Mouse (Mus musculus): Measurements from ENCODE around the gene Srsf12.

The Srsf12 gene

DNA sequence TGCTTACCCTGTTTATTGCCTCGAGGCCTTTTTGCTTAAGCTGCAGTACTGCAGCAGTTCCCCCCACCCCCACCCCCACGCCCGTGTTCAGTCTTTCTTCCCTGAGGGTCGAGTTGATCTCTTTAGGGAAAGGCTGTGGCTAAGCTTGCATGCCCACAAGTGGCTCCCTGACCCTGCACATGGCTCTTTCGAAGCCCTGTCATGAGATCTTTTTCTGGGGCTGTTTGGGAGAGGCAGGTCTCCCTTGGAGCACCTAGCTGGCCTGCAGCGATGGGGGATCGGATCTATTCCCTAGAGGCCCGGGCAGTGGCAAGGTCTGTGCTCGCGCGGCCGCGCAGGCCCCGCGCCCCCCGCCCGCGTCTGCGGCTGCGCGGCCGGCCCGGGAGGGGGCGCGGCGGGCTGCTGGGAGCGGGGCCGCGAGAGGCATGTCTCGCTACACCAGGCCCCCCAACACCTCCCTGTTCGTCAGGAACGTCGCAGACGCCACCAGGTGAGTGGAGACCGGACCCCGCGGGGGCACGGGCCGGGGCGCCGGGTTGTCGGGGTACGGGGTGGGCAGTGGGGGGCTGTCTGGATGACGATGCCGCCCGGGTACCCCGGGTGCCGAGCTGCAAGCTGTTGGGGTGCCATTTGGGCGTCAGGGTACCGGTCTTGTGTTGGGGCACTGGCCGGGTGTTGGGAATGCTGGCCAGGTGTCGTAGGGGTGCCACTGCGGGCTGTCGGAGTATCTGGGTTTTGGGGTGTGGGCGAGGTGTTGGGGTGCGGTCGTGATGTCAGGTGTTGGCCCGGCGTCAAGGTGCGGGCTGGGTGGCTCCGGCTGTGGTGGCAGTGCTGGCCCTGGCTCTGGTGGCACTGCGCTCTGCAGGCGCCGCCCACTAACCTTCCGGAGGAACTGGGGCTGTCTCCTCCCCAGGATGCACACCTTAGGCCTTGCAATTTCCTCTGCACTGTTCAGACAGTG, at the start of gene Srsf12:
Srsf12 (plus strand) TSS at position 111 of the 961 bp plus-strand sequence.
- WGBS = 2% methylated on average over 65 of the region's 65 CpGs

DNA sequence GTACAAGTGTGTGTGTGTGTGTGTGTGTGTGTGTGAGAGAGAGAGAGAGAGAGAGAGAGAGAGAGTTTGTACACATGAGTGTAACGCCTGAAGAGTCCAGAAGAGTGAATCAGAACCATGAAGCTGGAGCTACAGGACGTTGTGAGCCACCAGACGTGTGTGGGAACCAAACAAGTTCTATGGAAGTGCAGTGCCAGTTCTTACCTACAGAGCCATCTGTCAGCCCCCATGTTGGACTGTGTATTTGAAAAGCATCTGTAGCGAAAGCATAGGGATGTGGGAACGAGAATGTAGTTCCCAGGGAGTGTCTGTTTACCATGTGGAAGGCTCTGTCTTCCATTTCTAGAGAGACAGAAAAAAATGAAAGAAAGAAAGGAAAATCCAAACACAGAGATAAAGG, 25.3 kb upstream of the Srsf12 start:
- WGBS = 58% methylated on average over 5 of the region's 5 CpGs

DNA sequence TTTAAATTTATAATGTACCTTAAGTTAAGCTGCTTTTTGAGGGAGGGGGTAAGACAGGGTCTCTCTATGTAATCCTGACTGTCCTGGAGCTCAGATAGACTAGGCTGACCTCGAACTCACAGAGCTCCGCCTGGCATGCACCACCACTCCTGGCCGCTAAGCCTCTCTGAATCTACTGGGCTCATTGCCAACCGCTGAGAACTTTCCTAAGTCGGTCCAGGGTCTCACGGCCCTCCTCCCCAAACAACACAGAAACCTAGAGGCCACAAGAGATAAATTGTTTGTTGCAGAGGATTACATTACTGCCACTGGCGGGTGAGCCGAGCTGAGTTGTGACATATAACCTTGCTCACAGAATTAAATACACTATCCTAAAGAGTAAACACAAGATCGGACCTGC, 20.6 kb upstream of the Srsf12 start:
- 24% methylated on average over 9 of the region's 9 CpGs for WGBS

DNA sequence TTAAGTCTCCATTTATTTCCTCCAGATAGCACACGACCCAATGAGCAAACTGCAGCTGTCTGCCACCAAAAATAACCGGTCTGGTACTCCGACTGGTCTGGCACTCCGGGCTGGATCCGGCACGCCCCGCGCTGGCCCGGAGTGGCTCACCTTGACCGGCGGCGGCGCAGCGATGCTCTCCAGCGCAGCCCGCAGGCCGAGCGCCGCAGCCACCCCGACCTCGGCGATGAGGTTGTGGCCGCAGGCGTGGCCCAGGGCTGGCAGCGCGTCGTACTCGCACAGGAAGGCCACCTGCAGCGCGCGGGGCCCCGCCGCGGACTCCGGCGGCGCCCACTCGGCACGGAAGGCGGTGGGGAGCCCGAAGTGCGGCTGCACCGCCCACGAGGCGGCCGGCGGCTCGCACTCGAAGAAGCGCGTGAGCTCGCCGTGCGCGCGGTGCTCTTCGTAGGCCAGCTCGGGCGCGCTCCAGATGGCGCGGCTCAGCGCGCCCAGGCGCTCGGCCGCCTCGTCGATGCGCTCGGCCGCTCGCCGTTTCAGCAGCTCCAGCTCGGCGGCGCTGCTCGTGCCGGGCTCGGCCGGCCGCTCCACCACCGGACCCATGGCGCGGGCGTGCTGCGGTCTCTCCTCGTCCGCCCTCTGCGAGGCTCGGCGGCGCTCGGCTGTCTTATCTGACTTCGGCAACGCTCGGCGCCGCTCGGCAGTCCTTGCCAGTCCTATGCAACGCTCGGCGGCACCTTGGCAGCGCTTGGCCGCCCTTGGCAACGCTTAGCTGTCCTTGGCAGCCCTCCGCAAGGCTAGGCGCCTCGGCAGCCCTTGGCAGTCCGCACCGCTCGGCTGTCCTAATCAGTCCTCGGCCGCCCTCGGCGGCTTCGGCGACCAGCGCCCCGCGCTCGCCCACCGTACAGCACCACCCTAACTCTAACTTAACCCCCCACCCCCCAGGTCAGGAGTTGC, 19.7 kb upstream of the Srsf12 start:
- under 1% methylated on average over 123 of the region's 123 CpGs for WGBS

- 17% methylated on average over 6 of the region's 6 CpGs for WGBS
Observed at GRCm38 (mm10) chr4:33189735-33190036, 19.1 kb upstream of the Srsf12 start, which contains the start of gene Pm20d2. TSS of gene Pm20d2 (minus strand) at chr4:33189737.

GRCm38 (mm10) chr4:33198117-33198516, 10.7 kb upstream of the Srsf12 start:
- WGBS = 23% methylated on average over 2 of the region's 2 CpGs

- 19% methylated on average over 4 of the region's 4 CpGs for WGBS
Observed at GRCm38 (mm10) chr4:33204682-33205081, 4.1 kb upstream of the Srsf12 start.

- WGBS = 75% methylated on average over 2 of the region's 2 CpGs
Observed at GRCm38 (mm10) chr4:33207551-33207950, 1.2 kb upstream of the Srsf12 start.

DNA sequence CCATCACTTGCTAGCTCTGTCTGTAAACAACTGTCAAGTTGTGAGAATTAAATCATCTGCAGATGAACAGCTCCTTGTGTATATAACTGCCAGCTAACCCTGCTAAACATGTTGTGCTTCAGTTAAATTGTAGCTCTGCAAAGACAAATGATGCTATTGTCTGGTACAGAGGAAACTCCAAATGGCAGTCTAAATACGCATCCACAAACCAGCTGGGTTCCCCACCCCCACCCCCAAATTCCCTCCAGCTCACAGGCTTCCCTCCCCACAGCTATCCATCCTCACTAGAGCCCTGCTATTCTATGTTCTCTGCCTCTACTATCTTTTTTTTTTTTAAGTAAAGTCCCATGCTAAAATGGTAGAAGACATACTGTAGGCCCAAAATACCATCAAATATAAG, 13.1 kb downstream of the Srsf12 start:
- WGBS = 22% methylated on average over 1 of the region's 1 CpGs

DNA sequence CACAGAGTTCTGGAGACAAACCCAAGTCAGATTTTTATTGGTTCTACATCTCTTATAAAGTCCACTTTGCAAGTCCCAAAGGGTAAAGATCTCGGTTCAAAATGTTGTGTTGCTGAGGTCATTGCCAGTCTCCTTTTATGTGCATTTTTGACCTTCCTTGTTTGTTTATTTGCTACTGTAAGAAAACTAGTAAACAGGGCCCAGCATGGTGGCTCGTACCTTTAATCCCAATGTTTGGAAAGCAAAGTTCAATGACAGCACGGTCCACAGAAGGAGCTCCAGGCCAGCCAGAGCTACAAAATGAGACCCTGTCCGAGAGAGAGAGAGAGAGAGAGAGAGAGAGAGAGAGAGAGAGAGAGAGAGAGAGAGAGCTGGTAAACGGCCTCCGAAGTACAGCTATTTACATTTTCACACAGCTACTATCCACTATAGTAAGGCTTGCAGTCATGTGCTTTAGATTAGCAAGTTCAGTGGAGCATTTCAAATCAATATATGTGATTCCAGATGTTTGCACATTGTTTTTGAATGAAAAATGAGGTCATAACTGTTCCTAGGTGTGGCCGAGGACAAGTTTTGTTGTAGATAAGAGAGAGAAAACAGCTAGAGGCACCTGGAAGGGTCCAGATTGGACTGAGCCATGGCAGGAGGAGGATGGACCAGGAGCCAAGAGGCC, 15.3 kb downstream of the Srsf12 start:
- WGBS = 78% methylated on average over 7 of the region's 7 CpGs

- WGBS = 91% methylated on average over 7 of the region's 7 CpGs
Observed at GRCm38 (mm10) chr4:33227164-33227563, 18.4 kb downstream of the Srsf12 start.

DNA sequence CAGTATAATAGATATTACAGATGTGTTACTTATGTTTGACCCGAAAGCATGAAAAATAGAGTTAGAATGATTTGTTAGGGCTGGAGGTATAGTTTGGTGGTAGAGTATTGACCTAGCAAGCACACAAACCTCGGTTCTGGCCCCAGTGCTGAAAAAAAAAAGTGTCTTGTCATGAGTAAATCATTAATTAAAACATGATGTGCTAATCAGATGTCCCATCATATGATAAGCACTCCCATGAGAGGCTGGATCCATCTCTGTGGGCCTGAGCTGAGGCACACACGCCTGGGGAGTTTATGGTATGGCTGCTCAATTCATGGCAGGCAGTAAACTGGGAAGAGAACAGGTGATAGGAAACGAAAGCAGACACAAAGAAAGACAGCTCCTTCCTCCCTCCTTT, 20.8 kb downstream of the Srsf12 start:
- 90% methylated on average over 4 of the region's 4 CpGs for WGBS

DNA sequence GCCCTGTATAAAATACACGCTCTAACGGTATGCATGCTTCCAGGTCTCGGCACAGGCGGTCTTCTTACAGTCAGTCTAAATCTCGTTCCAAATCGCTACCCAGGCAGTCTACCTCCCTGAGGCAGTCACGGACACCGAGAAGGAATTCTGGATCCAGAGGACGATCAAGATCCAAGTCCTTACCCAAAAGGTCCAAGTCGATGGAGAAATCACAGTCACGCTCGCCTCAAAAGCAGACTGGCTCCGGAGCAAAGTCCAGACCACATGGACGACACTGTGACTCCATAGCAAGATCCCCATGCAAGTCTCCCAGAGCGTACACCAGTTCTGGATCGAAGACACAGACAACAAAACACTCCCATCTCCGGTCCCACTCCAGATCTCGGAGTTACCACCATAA, 22.1 kb downstream of the Srsf12 start:
- 92% methylated on average over 18 of the region's 18 CpGs for WGBS

DNA sequence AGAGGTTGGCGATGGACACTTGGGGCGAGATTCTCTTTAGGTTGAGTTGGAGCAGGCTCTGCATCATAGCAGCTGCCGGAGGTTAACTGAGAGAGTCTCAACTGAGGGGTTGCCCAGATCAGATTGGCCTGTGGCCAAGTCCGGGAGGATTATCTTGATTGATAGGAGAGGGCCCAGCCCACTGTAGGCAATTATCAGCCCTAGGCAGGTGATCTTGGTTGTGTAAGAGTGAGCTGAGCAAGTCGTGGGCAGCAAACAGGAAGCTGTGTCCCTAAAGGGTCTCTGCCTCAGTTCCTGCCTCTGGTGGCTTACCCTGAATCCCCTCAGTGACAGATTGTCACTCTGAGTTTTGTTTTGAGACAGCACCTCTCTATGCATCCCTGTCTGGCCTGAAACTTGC, 33.7 kb downstream of the Srsf12 start:
- WGBS = 55% methylated on average over 5 of the region's 5 CpGs

- 74% methylated on average over 12 of the region's 12 CpGs for WGBS
Observed at GRCm38 (mm10) chr4:33243016-33243758, 34.4 kb downstream of the Srsf12 start.

GRCm38 (mm10) chr4:33243921-33244320, 35.1 kb downstream of the Srsf12 start:
- WGBS = 50% methylated on average over 4 of the region's 4 CpGs

DNA sequence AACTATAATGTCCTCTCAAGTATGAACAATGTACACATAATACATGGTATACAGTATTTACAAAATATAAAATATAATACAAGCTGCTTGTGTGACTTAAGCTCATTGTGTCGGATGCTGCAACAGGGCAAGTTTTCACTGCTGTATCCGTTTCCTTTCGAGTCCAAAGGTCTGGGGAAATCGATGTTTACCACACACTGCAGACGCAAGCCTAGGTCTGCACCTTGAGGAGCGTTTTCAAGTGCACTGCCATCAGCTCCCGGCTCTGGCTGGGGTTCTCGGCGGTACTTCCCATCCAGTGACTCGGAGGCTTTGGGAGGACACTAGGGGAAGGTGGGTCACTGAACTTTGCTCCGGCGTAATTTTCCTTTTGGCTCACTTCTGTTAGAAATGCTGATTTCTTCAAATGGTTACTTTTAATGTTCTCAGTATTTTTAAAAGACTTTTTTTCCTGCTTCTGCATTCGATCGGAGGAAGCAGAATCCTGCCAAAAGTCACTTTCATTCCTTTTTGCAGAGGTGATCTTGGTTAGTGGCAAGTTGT, 37.1 kb downstream of the Srsf12 start:
- 70% methylated on average over 14 of the region's 14 CpGs for WGBS

- under 1% methylated on average over 55 of the region's 60 CpGs for WGBS
Observed at GRCm38 (mm10) chr4:33247479-33248053, 38.8 kb downstream of the Srsf12 start.

DNA sequence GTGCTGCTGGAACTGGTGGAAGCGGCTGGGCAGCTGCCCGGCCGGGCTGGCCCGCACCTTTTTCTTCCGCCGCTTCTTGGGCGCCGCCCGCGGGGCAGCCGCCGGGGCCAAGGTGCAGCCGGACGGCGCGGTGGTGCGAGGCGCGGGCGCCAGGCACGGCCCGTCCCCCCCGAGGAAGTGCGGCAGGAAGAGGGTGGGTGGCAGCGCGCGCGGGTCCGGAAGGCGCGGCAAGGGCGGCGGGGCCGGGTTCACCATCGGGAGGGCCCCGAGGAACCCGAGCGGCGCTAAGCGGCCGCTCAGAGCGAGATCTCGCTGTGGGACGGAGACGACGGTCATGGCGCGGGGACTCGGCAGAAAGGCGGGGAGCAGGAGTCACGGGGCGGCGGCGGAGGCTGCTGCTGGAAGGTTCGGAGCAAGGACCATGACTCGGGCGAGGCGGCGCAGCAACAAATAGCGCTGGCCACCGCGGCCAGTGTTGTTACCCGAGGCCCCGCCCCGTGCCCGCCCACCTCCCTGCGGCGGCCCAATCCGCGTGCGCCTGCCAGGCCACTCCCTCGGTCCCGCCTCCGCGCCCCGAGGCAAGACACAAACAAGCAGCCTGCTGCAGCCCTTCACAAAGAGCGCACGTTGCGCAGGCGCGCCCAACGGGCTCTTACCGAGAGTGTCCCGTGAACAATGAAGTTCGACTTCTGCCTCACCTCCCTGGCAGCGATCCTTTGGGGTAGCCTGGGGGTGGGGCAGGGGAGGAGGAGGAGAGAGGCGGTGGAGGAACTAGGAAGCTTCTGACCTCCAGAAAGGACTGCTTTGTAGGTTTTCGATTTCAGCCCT, 39.5 kb downstream of the Srsf12 start:
- WGBS = under 1% methylated on average over 88 of the region's 88 CpGs

- WGBS = 1% methylated on average over 4 of the region's 4 CpGs
Observed at GRCm38 (mm10) chr4:33248915-33249314, 40.1 kb downstream of the Srsf12 start.
